Mouse (Mus musculus): ENCODE measurements around the gene Rpp25l.

DNA sequence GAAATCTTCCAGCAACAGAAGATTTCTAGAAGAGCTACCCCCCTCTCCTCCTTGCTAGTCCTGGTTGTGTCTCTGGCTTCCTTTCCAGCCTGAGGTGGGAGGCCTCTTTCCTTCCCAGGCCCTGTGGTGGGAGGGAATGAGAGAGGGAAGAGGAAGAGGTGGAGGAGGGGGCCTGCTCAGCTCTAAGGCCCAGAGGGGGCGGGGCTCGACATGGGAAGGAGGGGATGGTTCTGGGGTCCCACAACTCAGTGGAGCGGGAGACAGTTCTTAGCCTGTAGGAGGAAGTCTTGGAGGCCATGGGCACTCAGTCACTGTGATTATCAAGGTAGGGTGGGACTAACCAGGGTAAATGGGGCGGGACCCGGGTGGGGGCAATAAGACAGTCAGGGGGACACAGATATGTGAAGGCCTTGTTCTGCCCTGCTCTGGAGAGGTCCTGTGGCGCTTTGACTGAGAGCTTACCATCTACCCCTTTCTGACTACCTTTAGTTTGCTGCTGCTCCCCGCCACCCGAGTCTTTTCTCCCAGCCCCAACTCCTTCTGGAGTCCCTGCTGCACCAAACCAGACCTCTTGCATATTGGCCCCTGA lies 48.9 kb upstream of the Rpp25l start:
- TF ChIP-seq CTCF (IDR thresholded peaks at IDR 0.05; ENCODE audit: low read depth) (no peak), EP300 (optimal IDR thresholded peaks at IDR 0.05) (no peak)
